Mouse (Mus musculus) kidney, embryonic 16.5 days (tissue): Measurements from ENCODE around the gene Olfr1034. TPM values are rescaled to one million over a fixed set of nuclear protein-coding genes. Genes with fewer than 3 reads are reported as not detected.

ENCODE experiments used
- polyA plus RNA-seq: library from polyadenylated mRNA; unstranded; fragments of >200 nt; fragmentation: Nextera tagmentation; extraction: Ambion mirVana; gene quantifications from 2 replicates; pipeline ENCODE4 v1.2.1, GENCODE M21; 2015

Olfr1034 gene
- polyA plus RNA-seq, 1 experiment from 2014 or later, result 0.04 TPM

Other genes with a start within 250 kb of the Olfr1034 start
- not detected in 2 replicates for gene Olfr1016, start 243.3 kb upstream of the Olfr1034 start, polyA plus RNA-seq
- gene Olfr1018, start 227.4 kb upstream of the Olfr1034 start, polyA plus RNA-seq, result not detected in 2 replicates
- gene Olfr1019, start 200.4 kb upstream of the Olfr1034 start, polyA plus RNA-seq, result not detected in 2 replicates
- not detected in 2 replicates for gene Olfr1020, start 198.8 kb upstream of the Olfr1034 start, polyA plus RNA-seq
- not detected in 2 replicates for gene Olfr1022, start 177.3 kb upstream of the Olfr1034 start, polyA plus RNA-seq
- not detected in 2 replicates for gene Olfr1023, start 160.2 kb upstream of the Olfr1034 start, polyA plus RNA-seq
- not detected in 2 replicates for gene Olfr1024, start 140.8 kb upstream of the Olfr1034 start, polyA plus RNA-seq
- gene Olfr1025-ps1, start 130.7 kb upstream of the Olfr1034 start, polyA plus RNA-seq, result not detected in 2 replicates
- gene Olfr1026, start 124.3 kb upstream of the Olfr1034 start, polyA plus RNA-seq, result not detected in 2 replicates
- not detected in 2 replicates for gene Olfr1028, start 95.4 kb upstream of the Olfr1034 start, polyA plus RNA-seq
- gene Olfr1029, start 72.0 kb upstream of the Olfr1034 start, polyA plus RNA-seq, result not detected in 2 replicates
- gene Olfr1030, start 66.6 kb upstream of the Olfr1034 start, polyA plus RNA-seq, result not detected in 2 replicates
- not detected in 2 replicates for gene Olfr1031, start 55.6 kb upstream of the Olfr1034 start, polyA plus RNA-seq
- not detected in 2 replicates for gene Olfr1032, start 40.3 kb upstream of the Olfr1034 start, polyA plus RNA-seq
- gene Olfr1033, start 25.2 kb upstream of the Olfr1034 start, polyA plus RNA-seq, result 3.1 and 4.9 TPM in 2 replicates
- not detected in 2 replicates for gene Olfr1036, start 28.1 kb downstream of the Olfr1034 start, polyA plus RNA-seq
- not detected in 2 replicates for gene Olfr1037, start 41.5 kb downstream of the Olfr1034 start, polyA plus RNA-seq
- not detected in 2 replicates for gene Olfr1039, start 90.1 kb downstream of the Olfr1034 start, polyA plus RNA-seq
- gene Olfr1040, start 100.9 kb downstream of the Olfr1034 start, polyA plus RNA-seq, result not detected in 2 replicates
- not detected in 2 replicates for gene Olfr1042, start 116.0 kb downstream of the Olfr1034 start, polyA plus RNA-seq
- gene Olfr1043, start 121.7 kb downstream of the Olfr1034 start, polyA plus RNA-seq, result not detected in 2 replicates
- gene Olfr1044, start 132.0 kb downstream of the Olfr1034 start, polyA plus RNA-seq, result not detected in 2 replicates
- not detected in 2 replicates for gene Olfr52, start 139.8 kb downstream of the Olfr1034 start, polyA plus RNA-seq
- not detected in 2 replicates for gene Olfr1045, start 157.1 kb downstream of the Olfr1034 start, polyA plus RNA-seq
- gene Olfr1046, start 173.5 kb downstream of the Olfr1034 start, polyA plus RNA-seq, result not detected in 2 replicates
- not detected in 2 replicates for gene Olfr1047, start 185.5 kb downstream of the Olfr1034 start, polyA plus RNA-seq
- not detected in 2 replicates for gene Olfr1048, start 194.4 kb downstream of the Olfr1034 start, polyA plus RNA-seq
- not detected in 2 replicates for gene Olfr1049, start 212.5 kb downstream of the Olfr1034 start, polyA plus RNA-seq
- gene Olfr1051, start 233.2 kb downstream of the Olfr1034 start, polyA plus RNA-seq, result not detected in 2 replicates
- not detected in 2 replicates for gene Olfr1052, start 246.6 kb downstream of the Olfr1034 start, polyA plus RNA-seq